8 mouse cellular contexts compared by ENCODE assay signal in the genomic region with DNA sequence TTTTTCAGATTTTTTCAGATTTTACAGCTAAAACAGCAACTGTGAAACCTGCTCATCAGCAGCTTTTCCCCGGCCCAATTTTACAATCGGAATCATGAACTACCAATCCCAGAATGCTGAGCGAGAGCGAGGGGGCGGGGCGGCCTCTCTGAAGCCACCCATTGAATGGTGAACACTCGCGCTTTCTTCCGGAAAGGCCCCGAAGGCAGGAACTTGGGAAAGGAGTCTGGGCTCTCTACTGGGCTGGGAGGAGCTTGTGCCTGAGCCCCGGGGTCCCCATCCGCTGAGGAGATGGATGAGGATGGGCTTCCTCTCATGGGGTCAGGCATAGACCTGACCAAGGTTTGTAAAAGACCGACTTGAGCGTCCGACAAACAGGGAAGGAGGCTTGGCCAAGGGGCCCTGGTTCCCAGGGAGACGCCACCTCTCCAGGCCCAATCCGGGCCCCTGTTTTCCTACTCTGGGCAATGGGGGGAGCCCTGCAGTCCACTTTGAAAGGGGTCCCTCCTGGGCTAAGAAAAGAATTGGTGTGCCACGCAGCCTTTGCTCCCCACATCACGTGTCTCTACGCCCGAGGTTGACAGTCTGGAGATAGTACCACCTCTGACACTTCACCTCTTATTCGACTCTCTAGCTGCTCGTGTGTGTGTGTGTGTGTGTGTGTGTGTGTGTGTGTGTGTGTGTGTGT. TPM values are rescaled to one million over a fixed set of nuclear protein-coding genes. Genes with fewer than 3 reads are reported as not detected.
A peak's percentile ranks its signal among the peaks of the same experiment; 100 is the strongest.
DNase-seq lines count a peak whose midpoint lies in the region; ATAC-seq lines count a peak whose summit lies in the region.

A gene (plus strand): TSS at position 143 of the 688 bp plus-strand sequence.

- H3K9me3 ChIP-seq in heart, embryonic 14.5 days (ENCODE audit: control insufficient read depth, low read length): no peaks in the 10 kb centered on the region
- H3K9me3 ChIP-seq in liver, embryonic 13.5 days (replicated peaks): no peaks in the 10 kb centered on the region
- H3K9me3 ChIP-seq in stomach, embryonic 16.5 days (replicated peaks; ENCODE audit: control insufficient read depth, low read length): no peaks in the 10 kb centered on the region

- peak; percentile 68 for DNase-seq in c-Kit-negative CD71-positive TER-119-positive erythroid progenitor cells, embryonic 14.5 days (ENCODE audit: low read depth, low spot score)
- DNase-seq in fibroblast of lung, adult 2 months (ENCODE audit: low read depth): peak; percentile 71
- peak; percentile 94 for DNase-seq in kidney, postnatal 14 days
- DNase-seq in liver, embryonic 13.5 days: peak; percentile 79
- DNase-seq in neural tube, embryonic 10.5 days (ENCODE audit: extremely low spot score, low spot score): peak; percentile 85

- H3K4me1 ChIP-seq in heart, embryonic 14.5 days (ENCODE audit: control insufficient read depth in 2 of 2, insufficient read depth in 2 of 2, low read length in 2 of 2): peaks cover 0 to 5% of the 10 kb centered on the region in 2 experiments; a peak in 2 of 4 replicates
- H3K4me1 ChIP-seq in liver, embryonic 13.5 days (replicated peaks): peaks cover 8% of the 10 kb centered on the region
- peaks cover 7% of the 10 kb centered on the region; the same call in 1 of the 2 replicates for H3K4me1 ChIP-seq in stomach, embryonic 16.5 days (ENCODE audit: control insufficient read depth, insufficient read depth, low read length)

- peak within 1 kb of the TSS; percentile 61 to 96 for H3K4me3 ChIP-seq in heart, embryonic 14.5 days (ENCODE audit: control insufficient read depth in 1 of 2, insufficient read depth in 1 of 2, low read depth in 1 of 2, low read length in 2 of 2)
- peak within 1 kb of the TSS; percentile 78 for H3K4me3 ChIP-seq in liver, embryonic 13.5 days (replicated peaks)
- peak within 1 kb of the TSS; percentile 75 for H3K4me3 ChIP-seq in stomach, embryonic 16.5 days (replicated peaks; ENCODE audit: low read length)

- peaks cover 6% of the 10 kb centered on the region; the same call in 1 of the 2 replicates for H3K36me3 ChIP-seq in heart, embryonic 14.5 days (ENCODE audit: control insufficient read depth, insufficient read depth, low read length)
- H3K36me3 ChIP-seq in liver, embryonic 13.5 days: peaks cover 4% of the 10 kb centered on the region; the same call in 1 of the 2 replicates
- no peaks in the 10 kb centered on the region for H3K36me3 ChIP-seq in stomach, embryonic 16.5 days (ENCODE audit: control insufficient read depth, insufficient read depth, low read length)

- H3K27me3 ChIP-seq in heart, embryonic 14.5 days (ENCODE audit: control insufficient read depth, insufficient read depth, low read length): no peaks in the 10 kb centered on the region
- H3K27me3 ChIP-seq in liver, embryonic 13.5 days: no peaks in the 10 kb centered on the region
- H3K27me3 ChIP-seq in stomach, embryonic 16.5 days (ENCODE audit: control insufficient read depth, insufficient read depth, low read length): no peaks in the 10 kb centered on the region

- WGBS in heart, embryonic 14.5 days: under 1% methylated on average over 23 of the region's 23 CpGs
- under 1% methylated on average over 23 of the region's 23 CpGs for WGBS in liver, embryonic 13.5 days (ENCODE audit: insufficient replicate concordance)
- WGBS in stomach, embryonic 16.5 days: 1% methylated on average over 23 of the region's 23 CpGs

- H3K27ac ChIP-seq in heart, embryonic 14.5 days (replicated peaks in 1 of 2; ENCODE audit: control insufficient read depth in 1 of 2, insufficient read depth in 1 of 2, low read depth in 2 of 2, low read length in 2 of 2): peak within 1 kb of the TSS; percentile 48 to 74
- H3K27ac ChIP-seq in liver, embryonic 13.5 days: peak within 1 kb of the TSS; percentile 58
- H3K27ac ChIP-seq in stomach, embryonic 16.5 days (ENCODE audit: low read length): peak within 1 kb of the TSS; percentile 76

- H3K4me2 ChIP-seq in heart, embryonic 14.5 days (ENCODE audit: low read length): peak within 1 kb of the TSS; percentile 68
- peak within 1 kb of the TSS; percentile 77 for H3K4me2 ChIP-seq in liver, embryonic 13.5 days
- H3K4me2 ChIP-seq in stomach, embryonic 16.5 days (ENCODE audit: low read depth, low read length): peak within 1 kb of the TSS; percentile 62

- H3K9ac ChIP-seq in heart, embryonic 14.5 days (ENCODE audit: low read length): peak within 1 kb of the TSS; percentile 80
- H3K9ac ChIP-seq in liver, embryonic 13.5 days: peak within 1 kb of the TSS; percentile 77
- peak within 1 kb of the TSS; percentile 89 for H3K9ac ChIP-seq in stomach, embryonic 16.5 days (ENCODE audit: low read length)

- peak; percentile 89 for ATAC-seq in CD4-positive, CD25-positive, alpha-beta regulatory T cell, adult 4 months
- ATAC-seq in heart, embryonic 14.5 days (ENCODE audit: insufficient number of reproducible peaks, insufficient read depth, low FRiP score, low read depth): peak; percentile 96
- peak; percentile 98 for ATAC-seq in liver, embryonic 13.5 days (ENCODE audit: low read depth)
- peak; percentile 98 for ATAC-seq in stomach, embryonic 16.5 days (ENCODE audit: insufficient read depth, low FRiP score)

RNA-seq across cellular contexts. Expression of the gene that starts here (rescaled TPM):
- 100 to 1,000 TPM in 1 of 2 experiments, 10 to 100 TPM in 1; 89.4 to 124 TPM for polyA plus RNA-seq in CD4-positive, CD25-positive, alpha-beta regulatory T cell, adult 4 months (2017; shearing (Covaris generic))
- polyA plus RNA-seq in heart, embryonic 14.5 days (2014; fragmentation: Nextera tagmentation; extraction: Ambion mirVana): 55.0 and 57.0 TPM in 2 replicates
- 33.4 and 33.8 TPM in 2 replicates for polyA plus RNA-seq in liver, embryonic 13.5 days (2015; fragmentation: Nextera tagmentation; extraction: Ambion mirVana)
- polyA plus RNA-seq in stomach, embryonic 16.5 days (2015; fragmentation: Nextera tagmentation; extraction: Ambion mirVana): 61.3 and 61.6 TPM in 2 replicates

Comparison
In these comparisons a context has a peak if more than half of its experiments do, and no peak if none do; other contexts are left out.
1. Peak in every context shown above with its lines: DNase-seq, ATAC-seq, H3K4me3 ChIP-seq and H3K27ac ChIP-seq.